Mouse (Mus musculus) liver, embryonic 14.5 days (tissue): ENCODE results near the gene Pdp2.

ENCODE experiments used
- CTCF ChIP-seq: IDR thresholded peaks from 2 replicates; pipeline ENCODE4 v1.5.1; 2016; ENCODE audit warnings: antibody characterized with exemption, low read depth, control low read depth
- EP300 ChIP-seq: IDR thresholded peaks from 2 replicates; pipeline ENCODE4 v1.6.1; 2016; ENCODE audit warnings: antibody characterized with exemption, low read depth

GRCm38 (mm10) chr8:104642324-104642654 is 51.0 kb downstream of the Pdp2 start:
- TF ChIP-seq CTCF, result no peak
- TF ChIP-seq EP300, result no peak
